Mouse (Mus musculus) liver, postnatal 0 days (tissue): ENCODE data around the gene Ubr4. TPM values are rescaled to one million over a fixed set of nuclear protein-coding genes. Genes with fewer than 3 reads are reported as not detected.

Experiments used
- ATAC-seq: fragments of 200-750 bp; cut with Nextera tagmentation; 2 replicates; pipeline ENCODE4 v1.8.0; 2017; ENCODE audit warnings: mild to moderate bottlenecking, moderate library complexity
- DNase-seq: peaks from one replicate; pipeline ENCODE4 v3.0.0-alpha.2; 2016
- H3K27ac ChIP-seq: fragments of 300-500 bp; sonication (generic); 2 replicates; pipeline ENCODE4 v1.5.1; 2014; ENCODE audit warnings: antibody characterized with exemption, moderate library complexity, mild to moderate bottlenecking, low read depth
- H3K27me3 ChIP-seq: fragments of 300-500 bp; sonication (generic); 2 replicates; pipeline ENCODE4 v1.6.1; 2014; ENCODE audit warnings: low read length, control low read depth, mixed read lengths; ENCODE audit not compliant: insufficient read depth
- H3K36me3 ChIP-seq: fragments of 300-500 bp; sonication (generic); replicated peaks from 2 replicates; pipeline ENCODE4 v1.6.1; 2014; ENCODE audit warnings: mild to moderate bottlenecking, control low read depth, low read length, moderate library complexity, mixed read lengths; ENCODE audit not compliant: insufficient read depth
- H3K4me1 ChIP-seq: fragments of 300-500 bp; sonication (generic); 2 replicates; pipeline ENCODE4 v1.6.1; 2014; ENCODE audit warnings: antibody characterized with exemption, mild to moderate bottlenecking, control low read depth; ENCODE audit not compliant: insufficient read depth
- H3K4me2 ChIP-seq: fragments of 300-500 bp; sonication (generic); 2 replicates; pipeline ENCODE4 v1.6.1; 2014; ENCODE audit warnings: low read depth, mild to moderate bottlenecking, low read length, moderate library complexity, mixed read lengths
- H3K4me3 ChIP-seq: fragments of 300-500 bp; sonication (generic); 2 replicates; pipeline ENCODE4 v1.5.1; 2014; ENCODE audit warnings: low read depth, low read length
- H3K9ac ChIP-seq: fragments of 300-500 bp; sonication (generic); replicated peaks from 2 replicates; pipeline ENCODE4 v1.6.1; 2014; ENCODE audit warnings: mild to moderate bottlenecking, moderate library complexity
- H3K9me3 ChIP-seq: fragments of 300-500 bp; sonication (generic); 2 replicates; pipeline ENCODE4 v1.6.1; 2016; ENCODE audit warnings: mild to moderate bottlenecking, control low read depth, low read length, mixed read lengths
- CTCF ChIP-seq: sonication (generic); IDR thresholded peaks from 2 replicates; pipeline ENCODE4 v1.5.1; 2016; ENCODE audit warnings: antibody characterized with exemption, low read depth
- WGBS: fragments of 180-500 bp; shearing (Covaris S2); extraction: QIAGEN DNeasy Blood & Tissue Kit; methylation state at CpG from one replicate; pipeline ENCODE4 v1.1.7; 2014; ENCODE audit not compliant: insufficient replicate concordance; 5-methylcytosine and 5-hydroxymethylcytosine counted together
- microRNA-seq: library from miRNA; unstranded; fragments of <30 nt; microRNA quantifications from one replicate; pipeline ENCODE4, GENCODE M21; 2016
- polyA plus RNA-seq: library from polyadenylated mRNA; unstranded; fragments of >200 nt; fragmentation: Nextera tagmentation; extraction: Ambion mirVana; gene quantifications from 2 replicates; pipeline ENCODE4 v1.2.1, GENCODE M21; 2015

The Ubr4 gene
- polyA plus RNA-seq, 1 experiment from 2014 or later, result 24.7 TPM

GRCm38 (mm10) chr4:139536706-139537105 lies 184.3 kb downstream of the Ubr4 start:
- Histone ChIP-seq H3K4me1 (peaks cover 9% of the 10 kb centered on the region; the same call in 1 of the 2 replicates), H3K9me3 (no peaks in the 10 kb centered on the region), H3K36me3 (no peaks in the 10 kb centered on the region), H3K27ac (no peak overlapping the region), H3K4me2 (no peak overlapping the region), H3K27me3 (no peaks in the 10 kb centered on the region), H3K9ac (no peak overlapping the region), H3K4me3 (no peak overlapping the region)
- DNase-seq, result no peak
- WGBS, result 88% methylated on average over 9 of the region's 9 CpGs
- TF ChIP-seq CTCF, result no peak
- ATAC-seq, result no peak

Small RNA genes lying within 50 kb of the gene (microRNA-seq; reads per million reads assigned to microRNA genes)
- gene Gm24245 (not detected), gene Gm25732 (not detected)

Other genes starting within 250 kb of the Ubr4 start
- 384 and 387 TPM in 2 replicates for gene Minos1, start 221.5 kb upstream of the Ubr4 start, polyA plus RNA-seq
- gene Capzb, start 159.7 kb upstream of the Ubr4 start, polyA plus RNA-seq, result 136 and 143 TPM in 2 replicates
- 33.1 and 33.9 TPM in 2 replicates for gene Pqlc2, start 41.9 kb upstream of the Ubr4 start, polyA plus RNA-seq
- gene Akr7a5, start 41.9 kb upstream of the Ubr4 start, polyA plus RNA-seq, result 117 and 121 TPM in 2 replicates
- gene Mrto4, start within 50 bp of the Ubr4 start, polyA plus RNA-seq, result 46.2 and 46.7 TPM in 2 replicates
- gene Emc1, start within 50 bp of the Ubr4 start, polyA plus RNA-seq, result 6.8 and 8.2 TPM in 2 replicates
- 1.2 and 2.0 TPM in 2 replicates for gene Iffo2, start 177.9 kb downstream of the Ubr4 start, polyA plus RNA-seq